ENCODE assay signal across 11 mouse cellular contexts in genomic region chr10:58396600-58396999, GRCm38 (mm10). TPM values are rescaled to one million over a fixed set of nuclear protein-coding genes. Genes with fewer than 3 reads are reported as not detected.
DNase-seq lines count a peak whose midpoint lies in the region; ATAC-seq and TF ChIP-seq lines count a peak whose summit lies in the region.
"Had no signal": no experiment of that assay in that cellular context is flagged by ENCODE, and none has a peak within 500 bp of the region (broad histone marks: within the 10 kb centered on the region; RNA-seq: fewer than 3 reads in every experiment).

No protein-coding gene starts in this region.

- peak overlapping the region; percentile 48 for H3K4me2 ChIP-seq in heart, embryonic 11.5 days

- TF ChIP-seq CTCF in gastrocnemius, adult 2 months (IDR thresholded peaks at IDR 0.05): no peak
- no peak for TF ChIP-seq CTCF in testis, adult 2 months (IDR thresholded peaks at IDR 0.05; ENCODE audit: control insufficient read depth, insufficient read depth, insufficient replicate concordance, low read depth, low read length)

- DNase-seq in gastrocnemius, adult 2 months: peak; percentile 67
- DNase-seq in gastrocnemius, postnatal 4 days (ENCODE audit: low spot score in 2 of 2): no peak
- no peak for DNase-seq in testis, postnatal 10 days (ENCODE audit: low spot score)
- no peak for DNase-seq in spleen, postnatal 36 days (ENCODE audit: low spot score in 2 of 2)
- DNase-seq in layer of hippocampus, adult 11-12 months (ENCODE audit: low spot score): no peak
- no peak for DNase-seq in embryo, embryonic 11 days
- DNase-seq: kidney, postnatal 4 days had no signal

- H3K9ac ChIP-seq in heart, embryonic 11.5 days (ENCODE audit: low read depth, low read length): peak overlapping the region; percentile 57

- H3K36me3 ChIP-seq in testis, adult 2 months (ENCODE audit: control insufficient read depth, insufficient read depth, low read length): 0 out of 2 replicates have a peak, but pooled peaks cover 3% of the 10 kb centered on the region
- H3K36me3 ChIP-seq in heart, embryonic 11.5 days (ENCODE audit: control insufficient read depth, insufficient read depth, low read length): peaks cover 5% of the 10 kb centered on the region; the same call in 1 of the 2 replicates

- H3K27me3 ChIP-seq in testis, adult 2 months (ENCODE audit: control insufficient read depth, insufficient read depth, low read length): no peaks in the 10 kb centered on the region
- H3K27me3 ChIP-seq in heart, embryonic 11.5 days (ENCODE audit: control insufficient read depth, insufficient read depth, low read length): no peaks in the 10 kb centered on the region
- H3K27me3 ChIP-seq: CH12.LX had no signal

- peak overlapping the region; percentile 90 for H3K27ac ChIP-seq in gastrocnemius, adult 2 months
- peak overlapping the region; percentile 57 for H3K27ac ChIP-seq in testis, adult 2 months (ENCODE audit: control insufficient read depth, insufficient read depth, low read depth, low read length)
- H3K27ac ChIP-seq in heart, embryonic 11.5 days (ENCODE audit: low read depth, low read length): peak overlapping the region; percentile 87
- H3K27ac ChIP-seq: macrophage had no signal

- no peaks in the 10 kb centered on the region for H3K4me1 ChIP-seq in testis, adult 2 months (ENCODE audit: control insufficient read depth, insufficient read depth, low read length)
- H3K4me1 ChIP-seq in heart, embryonic 11.5 days (ENCODE audit: control insufficient read depth, insufficient read depth, low read length): peaks cover 46% of the 10 kb centered on the region

- no peaks in the 10 kb centered on the region for H3K9me3 ChIP-seq in heart, embryonic 11.5 days (replicated peaks; ENCODE audit: control insufficient read depth, low read length)

- peak overlapping the region; percentile 66 for H3K4me3 ChIP-seq in gastrocnemius, adult 2 months
- H3K4me3 ChIP-seq in testis, adult 2 months (ENCODE audit: control insufficient read depth, low read depth, low read length): no peak overlapping the region
- H3K4me3 ChIP-seq in heart, embryonic 11.5 days (ENCODE audit: low read depth, low read length): peak overlapping the region; percentile 22

- WGBS in heart, embryonic 11.5 days (ENCODE audit: insufficient replicate concordance): 31% methylated on average over 3 of the region's 3 CpGs

- TF ChIP-seq POLR2A in testis, adult 2 months (IDR thresholded peaks at IDR 0.05; ENCODE audit: control insufficient read depth, low read depth, low read length): no peak

- ATAC-seq in heart, embryonic 11.5 days (replicated peaks; ENCODE audit: insufficient number of reproducible peaks, low FRiP score, low TSS enrichment): no peak

- intact Hi-C loops in gastrocnemius, adult 2 months (cut with DNase I): no loop called here

RNA-seq across cellular contexts. Expression of gene Ranbp2, which starts 50.1 kb away (rescaled TPM):
- 10 to 100 TPM; 48.5 to 48.9 TPM for total RNA-seq in gastrocnemius, adult 2 months (2021)
- 10 to 100 TPM; 64.9 to 75.2 TPM for total RNA-seq in gastrocnemius, postnatal 4 days (2021)
- polyA plus RNA-seq in testis, adult 2 months (2012; rRNA removed): 5.1 and 6.8 TPM in 2 replicates
- polyA plus RNA-seq in heart, embryonic 11.5 days (2014; fragmentation: Nextera tagmentation; extraction: Ambion mirVana): 21.9 and 35.5 TPM in 2 replicates
